Mouse (Mus musculus) liver (tissue): ENCODE data around the gene Sema3b.

Experiments used
- DNase-seq: peaks from one replicate; pipeline ENCODE4 v3.0.0-alpha.2; 2020; ENCODE audit warnings: mixed read lengths

Gene Sema3b

DNA sequence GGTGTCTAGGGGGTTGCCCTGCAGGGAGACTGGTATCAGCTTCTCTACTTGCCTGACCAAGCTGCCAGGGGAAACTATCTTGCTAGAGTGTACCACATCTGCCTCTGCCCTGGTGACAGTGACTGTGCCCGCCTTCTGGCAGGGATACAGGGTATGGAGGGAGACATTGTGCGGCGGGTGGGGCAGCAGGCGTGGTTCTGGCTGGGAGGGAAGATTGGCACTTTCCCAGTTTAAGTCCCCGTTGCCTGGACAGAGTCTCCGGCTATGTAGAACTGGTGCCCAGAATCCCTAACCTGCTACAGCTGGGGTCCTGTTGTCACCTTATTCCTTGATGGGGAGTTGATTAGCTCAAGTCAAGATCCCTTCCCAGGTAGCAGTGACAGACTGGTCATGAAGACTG is 23.4 kb upstream of the Sema3b start:
- DNase-seq, result peak; percentile 74

DNA sequence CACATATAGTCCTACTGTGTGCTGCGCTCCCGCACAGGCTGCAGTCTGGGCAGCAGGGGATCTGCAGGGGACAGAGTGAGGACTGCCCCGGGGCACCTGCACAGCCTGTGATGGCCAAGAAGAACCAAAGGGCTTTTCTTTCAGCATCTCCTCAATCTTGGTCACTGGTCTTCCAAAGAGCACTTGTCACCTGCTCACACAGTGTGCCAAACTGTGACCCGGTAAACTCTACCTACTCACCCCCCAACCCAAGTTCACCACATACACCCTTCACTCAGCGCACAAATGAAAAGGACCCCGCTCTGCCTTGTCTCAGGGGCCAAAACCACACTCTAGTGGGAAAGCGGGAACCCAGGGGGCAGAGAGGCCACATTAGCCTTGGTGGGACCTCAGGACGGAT is 22.8 kb upstream of the Sema3b start:
- no peak for DNase-seq

DNA sequence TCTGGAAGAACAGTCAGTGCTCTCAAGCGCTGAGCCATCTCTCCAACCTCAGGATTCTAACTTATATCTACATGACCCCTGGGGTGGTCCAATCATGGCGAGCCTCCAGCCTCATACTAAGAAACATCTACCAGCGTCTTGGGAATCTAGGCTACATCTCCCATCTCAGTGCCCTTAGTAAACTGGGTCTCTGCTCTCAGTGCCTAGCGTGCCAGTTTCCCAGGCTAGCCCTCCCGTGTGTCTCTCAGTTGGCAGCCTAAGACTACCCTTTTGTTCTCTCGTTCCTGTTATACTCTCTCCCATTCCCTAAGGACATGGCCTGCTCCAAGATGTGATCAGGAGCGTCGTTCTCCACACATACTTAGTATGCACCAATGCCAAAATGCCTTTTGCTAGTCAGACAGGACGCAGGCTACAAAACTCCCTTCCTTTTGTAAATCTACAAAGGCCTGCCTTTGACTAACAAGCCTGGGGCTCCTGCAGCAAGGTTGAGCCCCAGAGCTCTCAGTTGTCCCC is 22.3 kb upstream of the Sema3b start:
- DNase-seq, result no peak

DNA sequence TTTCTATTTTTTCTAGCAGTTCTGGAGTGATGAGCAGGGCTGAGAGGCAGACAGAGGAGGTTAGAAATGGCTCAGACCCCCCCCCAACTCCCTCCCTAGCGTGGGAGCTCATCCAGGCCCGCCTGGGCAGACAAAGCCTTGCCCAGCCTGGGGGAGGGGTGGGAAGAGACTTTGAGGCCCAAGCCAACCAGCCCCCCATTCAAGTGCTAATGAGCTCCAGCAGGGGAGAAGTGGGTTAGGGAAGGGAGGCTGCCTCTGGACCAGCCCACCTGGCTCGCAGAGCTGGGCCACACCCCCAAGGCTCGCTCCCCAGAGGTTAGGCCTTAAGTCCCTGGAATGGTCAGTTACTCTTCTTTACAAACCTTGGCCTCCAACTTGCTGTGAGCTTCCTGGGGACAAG is 21.5 kb upstream of the Sema3b start:
- DNase-seq, result no peak

DNA sequence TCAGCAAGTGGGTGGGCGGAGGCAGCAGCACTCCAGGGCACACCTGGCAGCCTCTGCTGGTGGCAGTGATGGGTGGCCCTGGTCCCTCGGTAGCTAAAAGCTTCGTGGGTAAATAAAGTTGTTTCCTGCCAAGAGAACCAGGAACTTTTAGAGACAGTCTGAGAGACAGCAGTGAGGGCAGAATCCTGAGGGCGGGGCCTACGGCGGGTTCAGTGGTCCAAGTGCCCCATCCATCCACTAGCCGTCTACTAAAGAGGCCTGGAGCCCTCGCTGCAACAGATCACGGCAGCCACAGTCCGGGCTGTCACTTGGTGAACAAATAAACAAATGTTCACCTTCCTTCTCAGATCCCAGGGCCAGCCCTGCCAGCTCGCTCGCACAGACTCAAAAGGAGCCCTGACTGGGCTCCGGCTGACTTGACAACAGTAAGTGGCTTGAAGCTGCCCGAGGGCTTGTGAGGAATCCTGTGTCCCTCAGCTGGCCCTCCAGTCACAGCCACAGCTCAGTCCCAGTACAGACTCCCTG is 20.9 kb upstream of the Sema3b start:
- DNase-seq, result no peak

DNA sequence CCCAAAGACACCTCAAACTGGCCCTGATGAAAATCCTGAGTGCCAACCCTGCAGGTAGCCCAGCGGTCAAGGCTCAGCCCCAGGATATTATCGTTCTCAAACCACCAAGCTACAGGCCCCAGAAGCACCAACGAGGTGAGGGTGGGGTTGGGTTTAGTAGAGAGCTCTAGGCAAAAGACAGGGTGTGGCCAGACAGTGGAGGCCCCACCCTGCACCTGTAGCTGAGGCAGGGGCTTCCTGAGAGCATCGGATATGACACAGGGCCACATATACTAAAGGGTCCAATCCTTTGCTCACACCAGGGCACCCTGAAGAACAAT is 20.3 kb upstream of the Sema3b start:
- peak; percentile 50 for DNase-seq

DNA sequence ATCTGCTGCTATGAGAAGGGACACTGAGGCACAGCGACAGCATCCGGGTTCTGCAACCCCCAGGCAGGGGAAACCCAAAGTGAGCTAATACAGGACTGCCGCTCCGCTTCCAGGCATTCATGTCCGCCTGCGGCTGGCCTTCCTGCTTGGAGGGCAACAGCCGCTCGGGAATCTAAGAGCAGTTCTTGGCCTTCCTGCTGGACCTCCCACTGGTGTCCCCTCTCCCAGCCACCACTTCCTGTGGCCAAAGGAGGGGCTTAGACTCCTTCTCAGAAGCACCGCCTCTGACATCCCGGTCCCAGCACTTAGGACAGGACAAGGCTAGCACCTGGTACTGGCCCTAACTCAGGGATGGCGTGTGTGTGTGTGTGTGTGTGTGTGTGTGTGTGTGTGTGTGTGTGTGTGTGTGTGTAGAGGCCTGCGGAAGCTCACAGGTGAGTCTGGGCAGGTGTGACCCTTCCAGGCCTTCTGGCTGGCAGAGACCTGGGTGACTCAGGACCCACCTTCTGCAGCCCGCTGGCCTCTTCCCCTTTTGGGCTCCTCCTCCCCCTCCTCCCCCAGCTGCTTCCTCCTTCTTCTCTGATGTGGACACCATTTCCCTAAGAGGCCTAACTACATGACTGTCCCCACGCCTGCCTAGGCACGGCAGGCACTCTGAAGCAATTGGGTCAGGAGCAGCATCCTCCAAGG is 19.8 kb upstream of the Sema3b start:
- DNase-seq, result peak; percentile 39

DNA sequence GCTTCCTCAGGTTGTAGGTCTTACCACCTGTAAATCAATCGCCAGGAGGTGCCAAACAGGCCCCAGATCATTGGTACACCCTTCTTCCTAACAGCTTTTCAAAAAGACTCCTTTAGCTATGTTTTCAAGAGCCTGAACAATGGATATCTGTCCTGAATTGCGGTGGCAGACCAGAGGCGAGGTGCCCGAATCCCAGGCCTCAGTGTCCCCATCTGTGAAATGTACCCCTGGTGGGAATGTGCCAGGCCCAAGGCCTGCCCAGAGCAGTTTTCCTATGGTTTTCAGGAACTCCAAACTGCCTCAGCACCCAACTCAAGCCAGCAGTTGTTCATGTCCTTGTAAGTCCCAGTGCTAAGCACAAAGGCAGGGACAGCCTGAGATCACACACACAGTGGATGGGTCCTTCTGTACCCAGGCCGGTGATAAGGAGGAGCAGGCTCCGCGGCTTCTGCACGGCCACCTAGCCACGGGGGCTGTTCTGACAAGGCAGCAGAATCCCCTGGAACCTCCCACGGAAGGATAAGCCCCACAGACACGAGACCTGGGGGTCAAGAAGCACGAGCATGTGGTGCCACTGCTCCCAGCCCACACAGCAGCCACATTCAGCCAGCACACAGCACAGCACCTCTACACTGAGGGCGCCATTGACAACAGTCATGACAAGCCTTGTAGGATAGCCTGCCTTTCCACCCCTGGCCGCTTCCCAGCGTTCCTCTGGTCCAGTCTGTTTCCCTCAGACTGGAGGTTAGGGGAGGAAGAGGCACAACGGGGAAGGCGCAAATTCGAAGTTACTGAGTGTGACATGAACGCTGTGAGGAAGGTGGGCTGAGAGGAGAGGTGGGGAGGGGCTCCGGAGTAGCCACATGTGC is 18.6 kb upstream of the Sema3b start:
- DNase-seq, result no peak

DNA sequence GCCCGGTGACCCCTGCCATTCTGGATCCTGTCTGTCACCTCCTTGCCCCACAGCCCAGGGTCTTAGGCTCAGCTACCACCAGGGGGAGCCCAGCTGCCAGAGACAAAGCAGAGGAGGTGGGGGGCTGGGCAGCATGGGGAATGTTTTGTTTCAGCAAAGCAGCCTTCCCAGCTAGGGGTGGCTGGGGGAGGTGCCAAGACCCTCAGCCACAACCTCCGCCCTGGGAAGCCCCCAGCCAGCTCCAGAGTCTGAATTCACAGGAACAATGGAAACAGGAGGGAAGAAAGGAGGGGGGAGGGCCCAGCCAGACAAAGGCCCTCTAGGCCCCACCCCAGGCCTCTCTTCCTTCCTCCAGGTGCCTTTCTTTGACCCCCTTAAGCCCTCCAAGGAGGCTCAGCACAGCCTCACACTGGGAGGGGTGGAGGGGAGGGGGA is 17.8 kb upstream of the Sema3b start:
- DNase-seq, result peak; percentile 88

DNA sequence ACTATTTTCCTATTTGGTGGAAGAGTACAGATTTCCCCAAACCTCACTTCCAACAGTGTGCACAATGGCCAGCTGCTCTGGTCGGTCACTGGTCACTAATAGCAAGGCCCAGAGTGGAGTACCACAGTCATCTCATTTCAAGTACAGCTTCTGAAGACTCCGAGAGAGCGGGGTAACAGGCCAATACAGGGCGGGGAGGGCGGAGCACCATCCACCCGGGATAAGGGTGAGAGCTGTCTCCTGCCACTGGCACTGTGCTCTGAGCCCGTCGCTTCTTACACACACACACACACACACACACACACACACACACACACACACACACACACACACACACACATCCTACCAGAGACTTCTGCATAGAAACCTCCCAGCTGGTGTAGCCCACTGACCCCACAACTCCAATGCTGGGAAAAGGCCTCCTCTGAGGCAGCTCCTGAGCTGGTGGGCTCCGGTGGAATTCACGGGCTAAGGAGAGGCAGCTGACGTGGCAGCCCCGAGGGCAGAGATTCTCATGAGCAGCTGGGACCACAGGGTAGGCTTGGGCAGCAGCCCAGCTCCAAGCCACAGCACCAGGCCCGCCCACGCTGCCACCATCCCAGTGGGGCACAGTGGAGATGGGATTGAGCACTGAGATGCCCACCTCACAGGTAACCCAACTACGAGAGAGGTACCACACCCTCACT is 17.3 kb upstream of the Sema3b start:
- peak; percentile 51 for DNase-seq

DNA sequence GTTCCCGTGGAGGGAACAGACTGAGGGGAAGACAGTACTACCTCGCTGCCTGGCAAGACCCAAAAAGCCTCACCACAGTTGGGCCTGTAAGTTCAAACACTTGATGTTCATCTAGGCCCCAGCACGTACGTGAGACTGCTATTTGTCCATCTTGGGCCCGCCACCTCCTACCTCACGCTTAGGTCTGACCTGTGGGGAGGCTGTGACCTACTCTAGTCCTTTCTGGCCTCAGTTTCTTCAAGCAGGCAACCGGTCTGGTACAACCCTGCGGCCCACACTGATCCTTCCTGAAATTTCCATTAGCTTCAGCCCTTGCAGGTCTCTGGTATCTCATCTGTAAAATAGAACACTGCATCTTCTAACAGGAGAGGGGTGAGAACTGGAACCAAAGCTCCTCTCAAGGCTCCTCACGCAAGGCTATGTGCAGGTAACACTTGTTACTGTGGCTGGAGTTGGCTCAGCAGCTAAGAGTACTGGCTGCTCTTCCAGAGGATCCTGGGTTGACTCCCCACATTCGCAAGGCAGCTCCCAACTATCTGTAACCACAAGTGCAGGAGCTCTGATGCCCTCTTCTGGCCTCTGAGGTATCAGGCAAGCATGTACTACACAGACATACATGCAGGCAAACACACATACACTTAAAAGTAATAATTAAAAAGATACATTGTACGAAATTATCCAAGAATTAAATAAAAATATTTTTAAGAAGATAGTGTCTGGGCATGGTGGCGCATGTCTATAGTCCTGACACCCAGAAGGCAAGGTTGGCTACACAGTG is 16.5 kb upstream of the Sema3b start:
- DNase-seq, result no peak

DNA sequence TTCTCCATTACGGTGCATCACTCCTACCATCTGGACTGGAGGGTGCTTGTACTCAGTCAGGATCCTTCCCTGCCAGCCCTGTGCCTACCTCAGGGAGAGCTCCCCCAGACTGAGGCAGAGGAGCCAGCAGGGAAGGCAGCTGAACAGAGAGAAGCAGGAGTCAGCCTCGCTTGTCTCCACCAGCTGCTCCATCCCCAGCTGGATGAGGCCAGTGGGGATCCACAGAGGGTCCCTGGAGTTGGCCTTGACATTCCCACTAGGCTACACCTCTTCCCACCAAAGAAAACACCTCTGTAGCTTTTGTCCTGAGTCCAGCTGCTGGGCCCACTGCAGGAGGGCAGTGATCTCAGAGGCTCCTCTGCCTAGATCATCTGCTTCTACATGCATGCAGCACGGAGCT is 15.9 kb upstream of the Sema3b start:
- DNase-seq, result no peak

DNA sequence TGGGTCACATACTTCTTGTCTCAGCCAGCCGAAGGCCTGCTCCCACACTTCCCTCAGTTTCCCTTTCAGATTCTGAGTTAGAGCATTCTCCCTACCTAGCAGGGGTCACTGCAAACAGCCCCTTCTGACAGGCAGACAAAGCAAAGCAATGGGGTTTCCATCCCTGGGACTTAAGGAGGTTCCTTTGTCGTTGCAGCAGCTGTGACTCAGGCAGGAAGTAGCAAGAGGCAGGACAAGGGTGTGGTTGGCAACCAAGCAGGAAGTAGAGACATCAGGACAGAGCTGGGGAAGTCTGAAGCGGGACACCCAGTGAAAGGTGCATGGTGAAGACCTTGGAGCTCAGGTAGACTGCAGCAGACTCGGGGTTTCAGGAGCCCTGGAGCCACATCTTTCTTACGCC is 15.5 kb upstream of the Sema3b start:
- no peak for DNase-seq

DNA sequence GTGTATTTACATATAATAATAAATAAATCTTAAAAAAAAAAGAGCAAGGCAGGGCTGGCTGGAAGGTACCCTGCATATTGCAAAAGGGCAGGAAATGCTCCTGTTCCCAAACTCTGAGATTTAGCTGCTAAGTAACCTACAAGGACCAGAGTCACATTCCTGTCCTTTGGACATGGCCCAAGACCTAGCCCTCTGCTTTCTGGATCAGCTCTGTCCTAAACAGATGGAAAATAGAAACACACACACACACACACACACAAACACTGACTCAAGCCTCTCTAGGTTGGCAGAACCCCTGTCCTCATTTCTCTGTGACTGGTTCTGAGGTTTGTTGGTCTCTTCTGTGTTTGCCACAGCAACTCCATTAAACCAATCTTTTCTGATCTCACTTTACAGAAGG is 11.9 kb upstream of the Sema3b start:
- DNase-seq, result no peak

DNA sequence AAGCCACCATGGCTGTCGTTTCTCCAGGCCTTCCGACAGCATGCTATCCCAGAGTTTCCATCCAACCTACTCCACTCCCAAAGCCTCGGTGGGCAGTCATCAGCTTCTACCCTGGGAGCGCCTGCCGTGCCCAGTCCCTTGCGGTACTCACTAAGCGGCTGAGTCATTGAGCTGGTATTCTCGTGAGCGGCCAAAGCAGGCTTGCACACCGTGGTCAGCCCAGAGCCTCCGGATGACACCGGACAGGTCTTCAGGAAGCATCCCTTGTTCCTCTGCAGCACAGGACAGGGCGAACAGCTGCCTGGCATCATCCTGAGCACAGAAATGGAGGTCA is 10.5 kb upstream of the Sema3b start:
- DNase-seq, result no peak

DNA sequence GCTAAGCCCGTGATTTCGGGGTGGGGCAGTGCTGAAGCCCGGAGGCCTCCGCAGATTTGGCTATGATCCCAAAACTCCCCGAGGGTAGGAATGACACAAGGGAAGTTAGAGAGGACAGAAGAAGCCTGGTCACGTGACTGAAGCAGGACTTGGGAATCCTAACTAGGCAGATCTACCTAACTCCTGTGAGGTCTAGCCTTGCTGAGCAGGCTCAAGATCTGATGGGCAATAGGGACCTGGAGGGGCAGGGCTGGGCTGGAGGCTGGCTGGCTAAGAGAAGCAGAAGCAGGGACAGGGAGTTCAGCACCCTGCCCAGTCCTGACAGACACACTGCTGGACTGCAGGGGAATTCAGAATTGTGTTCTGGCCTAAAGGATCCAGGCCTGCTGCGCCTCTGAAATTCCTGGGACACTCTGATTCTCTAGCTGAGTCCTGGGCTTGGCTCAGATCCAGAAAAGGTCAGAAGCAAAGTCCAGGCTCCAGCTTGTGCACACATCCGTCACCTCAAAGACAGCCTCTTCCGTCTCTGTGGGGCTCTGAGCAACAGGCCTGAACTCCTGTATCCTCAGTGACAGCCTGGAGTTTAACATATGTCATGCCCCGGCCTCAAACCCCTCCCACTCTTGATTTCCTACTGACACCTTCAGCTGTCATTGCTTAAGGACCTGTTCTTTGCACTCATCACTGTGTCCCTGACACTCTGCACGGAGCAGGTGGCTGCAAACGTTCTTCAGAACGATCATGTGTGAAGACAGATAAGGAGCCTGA is 9.9 kb upstream of the Sema3b start:
- peak; percentile 42 for DNase-seq

DNA sequence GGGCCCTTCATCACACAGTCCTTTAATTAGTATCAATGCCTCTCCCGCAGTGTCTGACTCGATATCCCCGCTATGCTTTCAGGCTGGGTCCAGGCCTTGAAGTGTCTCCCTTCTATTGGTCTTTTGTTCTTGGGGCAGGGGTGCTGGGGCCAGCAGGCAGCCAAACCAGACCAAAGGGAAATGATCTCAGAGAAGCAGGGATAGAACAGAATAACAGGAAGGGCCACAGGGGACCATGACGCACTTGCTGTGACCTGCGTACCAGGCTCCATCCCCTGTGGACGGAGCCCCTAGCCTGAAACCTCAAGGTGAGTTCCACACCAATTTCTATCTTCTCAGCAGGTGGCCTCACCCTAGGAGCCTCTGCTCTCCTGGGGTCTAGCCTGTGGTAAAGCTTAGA is 9.1 kb upstream of the Sema3b start:
- DNase-seq, result no peak

DNA sequence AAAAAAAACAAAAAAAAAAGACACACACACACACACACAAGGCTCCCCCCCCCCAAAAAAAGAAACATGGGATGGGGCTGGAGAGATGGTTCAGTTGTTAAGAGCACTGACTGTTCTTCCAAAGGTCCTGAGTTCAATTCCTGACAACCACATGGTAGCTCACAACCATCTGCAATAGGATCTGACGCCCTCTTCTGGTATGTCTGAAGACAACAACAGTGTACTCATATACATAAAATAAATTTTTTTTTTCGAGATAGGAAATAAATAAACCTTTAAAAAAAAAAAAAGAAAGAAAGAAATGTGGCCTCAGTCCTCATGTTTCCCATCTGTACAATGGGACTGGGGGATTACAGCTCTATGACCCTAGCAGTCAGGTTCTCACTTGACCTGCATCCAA is 8.4 kb upstream of the Sema3b start:
- no peak for DNase-seq

DNA sequence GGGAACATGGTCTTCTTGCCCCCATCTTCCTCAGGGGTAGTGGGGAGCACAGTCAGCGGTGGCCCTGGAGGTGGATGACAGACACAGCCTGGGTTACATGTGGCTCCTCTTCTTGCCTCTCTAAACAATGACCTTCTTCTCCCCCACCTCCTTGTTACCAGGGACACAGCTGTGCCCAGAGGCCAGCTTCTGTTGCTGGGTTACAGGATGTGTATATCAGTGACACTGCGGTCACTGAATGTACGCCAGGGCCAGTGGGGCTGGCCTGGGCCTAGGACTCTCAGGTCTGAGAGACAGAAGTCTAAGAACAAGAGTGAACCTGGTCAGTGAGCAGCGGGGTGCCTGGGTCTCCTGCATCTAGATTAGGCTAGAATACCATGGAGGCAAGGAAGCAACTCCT is 6.0 kb upstream of the Sema3b start:
- DNase-seq, result no peak

DNA sequence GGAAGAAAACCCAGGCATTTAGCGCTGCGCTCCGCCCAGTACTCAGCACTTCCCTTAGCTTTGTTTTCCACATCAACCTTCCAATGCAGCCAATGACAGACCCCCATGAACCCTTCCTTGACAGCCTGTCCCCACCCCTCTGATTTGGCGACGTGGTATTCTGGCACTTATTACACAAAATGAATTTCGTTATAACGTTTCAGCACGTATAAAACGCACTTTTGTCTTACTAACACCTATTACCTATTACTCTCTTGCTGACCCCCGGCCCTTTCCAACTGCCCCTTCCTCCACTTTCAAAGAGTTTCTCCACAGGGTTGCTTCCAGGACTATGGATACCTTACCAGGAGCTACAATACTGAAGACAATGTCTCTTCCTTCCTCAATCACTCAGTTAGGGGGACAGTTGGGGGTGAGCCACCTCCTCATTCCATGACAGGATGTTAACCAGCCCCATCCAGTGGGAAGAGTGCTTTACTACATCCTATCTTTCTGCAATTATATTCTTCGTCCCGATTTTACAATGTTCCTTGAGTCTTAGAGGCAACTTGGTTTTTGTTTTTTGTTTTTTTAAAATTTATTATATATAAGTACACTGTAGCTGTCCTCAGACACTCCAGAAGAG is 4.0 kb upstream of the Sema3b start:
- DNase-seq, result no peak

DNA sequence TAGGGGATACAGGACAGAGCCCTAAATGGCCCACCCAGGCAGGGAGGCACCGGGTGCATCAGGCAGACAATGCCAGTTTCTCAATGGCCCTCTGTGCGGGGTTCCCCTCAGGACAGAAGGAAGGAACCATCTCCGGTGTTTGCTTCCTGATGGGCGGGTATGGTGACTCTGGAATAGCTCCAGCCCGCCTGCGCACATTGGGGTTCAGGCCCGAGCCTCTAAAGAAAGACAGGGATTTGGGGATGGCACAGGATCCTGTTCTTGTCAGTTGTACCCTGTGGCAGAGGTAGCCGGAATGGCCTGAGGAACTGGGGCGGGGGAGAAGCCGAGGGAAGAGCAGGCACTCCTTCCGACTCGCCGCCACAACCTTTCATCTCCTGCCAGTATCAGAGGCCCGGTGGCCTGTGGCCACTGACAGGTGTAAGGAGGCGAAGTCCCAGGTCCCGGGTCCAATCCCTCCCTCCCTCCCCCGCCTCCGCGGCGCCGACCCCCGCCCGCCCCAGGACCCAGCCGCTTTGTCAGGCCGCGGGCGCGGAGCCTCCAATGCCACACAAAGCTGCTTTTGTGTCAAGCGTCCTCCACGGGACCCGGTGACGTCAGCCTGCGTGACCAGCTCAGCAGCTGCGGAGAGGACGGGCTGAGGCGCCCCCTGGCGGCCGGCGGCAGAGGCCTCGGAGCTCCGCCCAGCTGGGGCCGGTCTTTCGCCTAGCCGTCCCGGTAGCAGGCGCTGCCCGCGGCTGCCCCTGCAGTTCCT is 3.3 kb upstream of the Sema3b start:
- DNase-seq, result peak; percentile 98
